In the genomic region with DNA sequence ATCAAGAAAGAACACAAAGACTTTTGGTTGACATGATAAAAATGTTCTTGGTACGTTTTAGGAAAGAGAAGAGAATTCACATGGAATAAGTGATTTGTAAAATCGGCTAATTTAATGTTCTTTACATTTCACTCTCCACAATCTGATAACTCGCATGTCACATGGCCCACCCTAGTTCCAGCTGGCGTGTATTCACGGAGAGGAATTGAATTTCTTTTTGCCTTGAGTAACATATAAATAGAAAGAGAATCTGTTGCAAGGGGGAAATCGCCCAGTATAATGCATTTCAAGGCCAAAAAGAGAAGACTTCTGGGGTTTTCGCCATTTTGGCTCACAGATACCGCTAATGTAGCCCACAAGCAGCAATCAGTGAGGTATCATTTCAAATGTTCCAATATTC, we compare ENCODE assay signal across 22 mouse cellular contexts. TPM values are rescaled to one million over a fixed set of nuclear protein-coding genes. Genes with fewer than 3 reads are reported as not detected.
DNase-seq lines count a peak whose midpoint lies in the region; ATAC-seq lines count a peak whose summit lies in the region.
"Had no signal": no experiment of that assay in that cellular context is flagged by ENCODE, and none has a peak within 500 bp of the region (broad histone marks: within the 10 kb centered on the region; RNA-seq: fewer than 3 reads in every experiment).

No protein-coding gene starts in this region.

- peak; percentile 40; the same call in 1 of the 2 replicates for ATAC-seq in frontal cortex, adult (ENCODE audit: low TSS enrichment)
- ATAC-seq in lung, embryonic 15.5 days (ENCODE audit: borderline replicate concordance, extremely low read depth, low FRiP score, low TSS enrichment), result no peak
- no peak for ATAC-seq in monocyte, adult 5-6 weeks (replicated peaks; ENCODE audit: insufficient number of reproducible peaks, low FRiP score, low TSS enrichment, poor library complexity, severe bottlenecking)
- ATAC-seq: hindbrain, embryonic 16.5 days had no signal

- H3K4me2 ChIP-seq in lung, embryonic 15.5 days, result no peak overlapping the region
- H3K4me2 ChIP-seq: embryonic facial prominence, embryonic 12.5 days; hindbrain, embryonic 12.5 days had no signal

- 62% methylated on average over 8 of the region's 8 CpGs for WGBS in lung, embryonic 15.5 days

- DNase-seq in frontal cortex, postnatal 36 days (ENCODE audit: low spot score in 2 of 2), result no peak
- no peak for DNase-seq in lung, postnatal 10 days
- DNase-seq in right cerebral cortex, postnatal 10 days (ENCODE audit: low spot score in 2 of 2), result peak; percentile 68 to 75
- DNase-seq in right cerebral cortex, postnatal 36 days (ENCODE audit: low spot score in 2 of 2), result no peak
- peak; percentile 54 for DNase-seq in telencephalon, adult 2 months (ENCODE audit: low read depth, low spot score)
- DNase-seq: adrenal gland, adult 2 months; adrenal gland, postnatal 25 days; cerebellum, adult 11 months; cerebellum, adult 8-10 months; cerebellum, postnatal 14 days; embryo, embryonic 11 days; gastrocnemius, postnatal 10 days; heart, adult 18-20 months; heart, postnatal 10 days; heart, postnatal 4 days had no signal

- H3K27ac ChIP-seq in lung, embryonic 15.5 days, result peak overlapping the region; percentile 42
- H3K27ac ChIP-seq: embryonic facial prominence, embryonic 12.5 days; heart, embryonic 10.5 days; hindbrain, embryonic 12.5 days had no signal

- H3K36me3 ChIP-seq in lung, embryonic 15.5 days, result no peaks in the 10 kb centered on the region
- H3K36me3 ChIP-seq: embryonic facial prominence, embryonic 12.5 days; hindbrain, embryonic 12.5 days had no signal

- H3K4me1 ChIP-seq in lung, embryonic 15.5 days, result peaks cover 53% of the 10 kb centered on the region
- H3K4me1 ChIP-seq: embryonic facial prominence, embryonic 12.5 days; heart, embryonic 10.5 days had no signal

- no peaks in the 10 kb centered on the region for H3K27me3 ChIP-seq in lung, embryonic 15.5 days
- H3K27me3 ChIP-seq: embryonic facial prominence, embryonic 12.5 days; hindbrain, embryonic 12.5 days had no signal

- H3K9ac ChIP-seq in lung, embryonic 15.5 days, result no peak overlapping the region
- H3K9ac ChIP-seq: embryonic facial prominence, embryonic 12.5 days; hindbrain, embryonic 12.5 days had no signal

- no peaks in the 10 kb centered on the region for H3K9me3 ChIP-seq in lung, embryonic 15.5 days
- H3K9me3 ChIP-seq: embryonic facial prominence, embryonic 12.5 days; heart, embryonic 10.5 days; hindbrain, embryonic 12.5 days had no signal

- H3K4me3 ChIP-seq in lung, embryonic 15.5 days, result no peak overlapping the region
- H3K4me3 ChIP-seq: embryonic facial prominence, embryonic 12.5 days; heart, embryonic 10.5 days; hindbrain, embryonic 12.5 days had no signal

RNA-seq across cellular contexts. Expression of a gene that starts 28.4 kb away (rescaled TPM):
- 76.5 and 79.2 TPM in 2 replicates for polyA plus RNA-seq in lung, embryonic 15.5 days (2015; fragmentation: Nextera tagmentation; extraction: Ambion mirVana)
- 0.19 to 10.4 TPM (median 1.6 TPM) in 3 replicates for total RNA-seq in monocyte, adult 5-6 weeks (2017)

Comparison
In these comparisons a context has a peak if more than half of its experiments do, and no peak if none do; other contexts are left out.
1. DNase-seq: peak in right cerebral cortex, postnatal 10 days (2 of 2) and telencephalon, adult 2 months (single experiment); none in frontal cortex, postnatal 36 days (0 of 2), lung, postnatal 10 days (single experiment) and right cerebral cortex, postnatal 36 days (0 of 2).